Mouse (Mus musculus): ENCODE measurements around the gene Trir.

DNA sequence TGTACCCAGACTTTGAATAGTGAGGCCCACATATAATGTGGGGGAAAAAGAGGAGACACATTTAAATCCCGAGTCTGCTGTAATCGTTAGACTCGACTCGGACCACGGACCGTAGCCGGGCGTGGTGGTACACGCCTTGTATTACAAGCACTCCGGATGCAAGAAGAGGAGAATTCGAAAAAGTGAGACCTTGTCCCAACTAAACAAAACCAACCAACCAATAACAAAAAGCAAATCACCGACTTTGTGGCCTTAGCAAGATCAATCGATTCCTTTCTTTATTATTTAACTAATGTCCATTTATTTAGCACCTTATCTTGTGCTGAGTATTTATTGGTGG lies 863 bp downstream of the Trir start:
- TF ChIP-seq ZNF384 (IDR thresholded peaks at IDR 0.05; ENCODE audit: low read depth, low read length) (no peak), ZC3H11A (IDR thresholded peaks at IDR 0.05; ENCODE audit: borderline replicate concordance, low read depth, low read length) (no peak), CHD2 (IDR thresholded peaks at IDR 0.05; ENCODE audit: low read depth, low read length) (no peak)
